Mouse (Mus musculus): ENCODE data around the gene Ak6.

DNA sequence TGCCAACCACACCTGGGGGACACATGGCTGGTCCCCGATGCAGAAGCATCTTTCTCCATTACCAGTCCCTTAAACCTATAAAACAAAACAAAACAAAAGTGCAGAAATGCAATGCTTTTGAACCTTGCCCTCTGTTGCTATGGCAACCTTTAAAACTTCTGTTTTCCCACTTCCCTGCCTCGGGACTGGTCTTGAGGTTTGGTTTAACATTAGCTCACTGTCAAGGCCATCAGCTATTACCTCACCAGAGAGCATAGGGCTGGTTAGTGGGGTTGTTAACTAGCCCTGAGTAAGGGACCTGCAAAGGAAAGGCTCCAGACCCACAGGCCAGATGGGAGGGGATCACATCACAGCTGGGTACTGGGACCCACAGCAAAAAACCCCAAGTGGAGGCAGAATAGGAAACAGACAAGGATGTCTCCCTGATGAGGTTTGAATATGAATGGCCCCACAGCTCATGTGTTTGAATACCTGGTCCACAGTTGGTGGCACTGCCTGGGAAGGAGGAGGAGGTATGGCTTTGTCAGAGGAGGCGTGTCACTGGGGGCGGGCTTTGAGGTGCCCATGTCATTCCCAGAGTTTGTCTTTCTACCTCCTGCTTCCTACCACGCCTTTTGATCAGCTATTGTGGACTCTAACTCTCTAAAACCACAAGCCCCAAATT is 48.4 kb upstream of the Ak6 start:
- TF ChIP-seq CTCF (IDR thresholded peaks at IDR 0.05; ENCODE audit: control insufficient read depth, insufficient read depth, insufficient read length) (no peak), MYOD1 (IDR thresholded peaks at IDR 0.05; ENCODE audit: control insufficient read depth, insufficient read length, low read depth) (no peak), USF1 (IDR thresholded peaks at IDR 0.05; ENCODE audit: low read depth) (no peak), CEBPB (IDR thresholded peaks at IDR 0.05; ENCODE audit: low read depth) (no peak), MAX (IDR thresholded peaks at IDR 0.05) (no peak), MYOG (IDR thresholded peaks at IDR 0.05; ENCODE audit: control insufficient read depth, extremely low read depth, insufficient read length) (no peak), FOSL1 (IDR thresholded peaks at IDR 0.05; ENCODE audit: insufficient read depth, low read length, poor library complexity, severe bottlenecking) (no peak)
